Mouse (Mus musculus) heart, postnatal 0 days (tissue): ENCODE results near the gene Pzp. TPM values are rescaled to one million over a fixed set of nuclear protein-coding genes. Genes with fewer than 3 reads are reported as not detected.
A peak's percentile ranks its signal among the peaks of the same experiment; 100 is the strongest.

Experiments
- ATAC-seq: fragments of 200-750 bp; cut with Nextera tagmentation; 2 replicates; pipeline ENCODE4 v1.8.0; 2017; ENCODE audit warnings: low read depth, moderate number of reproducible peaks, moderate library complexity; ENCODE audit not compliant: insufficient read depth
- DNase-seq: peaks from one replicate; pipeline ENCODE4 v3.0.0-alpha.2; 2016; ENCODE audit warnings: low spot score
- H3K27ac ChIP-seq: fragments of 300-500 bp; sonication (generic); 2 replicates; pipeline ENCODE4 v1.5.1; 2014; ENCODE audit warnings: low read depth, mild to moderate bottlenecking
- H3K27me3 ChIP-seq: fragments of 300-500 bp; sonication (generic); 2 replicates; pipeline ENCODE4 v1.6.1; 2014; ENCODE audit warnings: low read length, mixed read lengths; ENCODE audit not compliant: control insufficient read depth, insufficient read depth
- H3K36me3 ChIP-seq: fragments of 300-500 bp; sonication (generic); replicated peaks from 2 replicates; pipeline ENCODE4 v1.6.1; 2014; ENCODE audit warnings: low read length, mixed read lengths; ENCODE audit not compliant: control insufficient read depth, insufficient read depth
- H3K4me1 ChIP-seq: fragments of 300-500 bp; sonication (generic); 2 replicates; pipeline ENCODE4 v1.6.1; 2014; ENCODE audit warnings: antibody characterized with exemption; ENCODE audit not compliant: control insufficient read depth, insufficient read depth
- H3K4me2 ChIP-seq: fragments of 300-500 bp; sonication (generic); 2 replicates; pipeline ENCODE4 v1.6.1; 2014; ENCODE audit warnings: low read depth, mild to moderate bottlenecking, low read length, moderate library complexity
- H3K4me3 ChIP-seq: fragments of 300-500 bp; sonication (generic); 2 replicates; pipeline ENCODE4 v1.5.1; 2014; ENCODE audit warnings: low read depth, low read length
- H3K9ac ChIP-seq: fragments of 300-500 bp; sonication (generic); replicated peaks from 2 replicates; pipeline ENCODE4 v1.6.1; 2014; ENCODE audit warnings: low read depth, low read length, mixed read lengths
- H3K9me3 ChIP-seq: fragments of 300-500 bp; sonication (generic); replicated peaks from 2 replicates; pipeline ENCODE4 v1.6.1; 2016; ENCODE audit warnings: low read length; ENCODE audit not compliant: control insufficient read depth
- CTCF ChIP-seq: IDR thresholded peaks from 2 replicates; pipeline ENCODE4 v1.5.1; 2016; ENCODE audit warnings: antibody characterized with exemption, control low read depth, low read depth
- EP300 ChIP-seq: IDR thresholded peaks from 2 replicates; pipeline ENCODE4 v1.6.1; 2016; ENCODE audit warnings: antibody characterized with exemption, low read depth
- WGBS: fragments of 180-500 bp; shearing (Covaris S2); extraction: QIAGEN DNeasy Blood & Tissue Kit; methylation state at CpG from one replicate; pipeline ENCODE4 v1.1.7; 2014; 5-methylcytosine and 5-hydroxymethylcytosine counted together
- polyA plus RNA-seq: library from polyadenylated mRNA; unstranded; fragments of >200 nt; fragmentation: Nextera tagmentation; extraction: Ambion mirVana; gene quantifications from 2 replicates; pipeline ENCODE4 v1.2.1, GENCODE M21; 2015
- total RNA-seq: library from RNA; depleted of rRNA; stranded (reverse); fragments of >200 nt; gene quantifications from 2 replicates; pipeline ENCODE4 v1.2.3, GENCODE M21; 2014; ENCODE audit warnings: low replicate concordance

Gene Pzp
- total and polyA plus RNA-seq, 2 experiments from 2014 or later, result 0.27 to 1.00 TPM

DNA sequence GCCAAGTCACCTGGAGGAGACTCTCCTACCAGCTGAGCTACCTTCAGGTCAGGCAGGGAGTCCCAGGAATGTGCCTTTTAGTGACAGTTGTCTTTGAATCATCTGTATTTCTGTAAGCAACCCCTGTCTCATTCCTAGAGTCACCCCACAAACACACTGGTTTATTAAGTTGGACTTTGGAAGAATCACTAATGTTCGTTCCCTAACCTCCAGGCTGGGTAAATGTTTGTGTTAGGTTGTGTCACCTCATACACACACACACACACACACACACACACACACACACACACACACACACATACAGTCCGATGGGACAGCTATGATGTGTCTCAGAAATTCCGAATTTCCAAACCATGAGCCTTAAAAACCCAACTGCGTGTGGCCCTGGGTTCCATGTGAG is 719 bp downstream of the Pzp start:
- Histone ChIP-seq H3K36me3 (no peaks in the 10 kb centered on the region), H3K27me3 (no peaks in the 10 kb centered on the region), H3K4me2 (no peak overlapping the region), H3K9me3 (no peaks in the 10 kb centered on the region), H3K27ac (no peak overlapping the region), H3K9ac (no peak overlapping the region), H3K4me3 (no peak overlapping the region), H3K4me1 (peaks cover 6% of the 10 kb centered on the region; the same call in 1 of the 2 replicates)
- TF ChIP-seq CTCF (no peak), EP300 (no peak)
- no peak for DNase-seq
- no peak for ATAC-seq
- WGBS, result 84% methylated on average over 4 of the region's 4 CpGs

DNA sequence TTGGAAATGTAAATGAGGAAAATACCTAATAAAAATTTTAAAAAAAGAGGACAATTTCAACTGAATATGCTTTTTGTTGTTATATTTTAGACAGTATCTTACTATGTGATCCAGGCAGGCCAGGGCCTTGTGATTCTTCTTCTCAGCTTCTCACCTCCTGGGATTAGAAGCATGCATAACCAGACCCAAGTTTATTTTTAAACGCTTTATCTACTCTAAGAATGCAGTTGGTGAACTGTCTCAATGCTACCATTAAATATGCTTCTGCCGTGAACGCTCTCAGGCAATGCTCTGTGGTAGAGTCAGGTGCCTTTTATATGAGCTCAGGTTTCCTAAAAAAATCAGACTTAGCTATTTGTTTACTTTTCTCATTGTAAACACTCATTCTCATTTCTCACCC is 3.2 kb downstream of the Pzp start:
- Histone ChIP-seq H3K4me1 (peaks cover 6% of the 10 kb centered on the region; the same call in 1 of the 2 replicates), H3K4me3 (no peak overlapping the region), H3K36me3 (no peaks in the 10 kb centered on the region), H3K4me2 (no peak overlapping the region), H3K9me3 (no peaks in the 10 kb centered on the region), H3K27ac (peak overlapping the region; percentile 34), H3K9ac (no peak overlapping the region), H3K27me3 (no peaks in the 10 kb centered on the region)
- ATAC-seq (peak; percentile 55), DNase-seq (no peak)
- TF ChIP-seq EP300, result no peak
- TF ChIP-seq CTCF, result no peak
- 27% methylated on average over 3 of the region's 3 CpGs for WGBS

DNA sequence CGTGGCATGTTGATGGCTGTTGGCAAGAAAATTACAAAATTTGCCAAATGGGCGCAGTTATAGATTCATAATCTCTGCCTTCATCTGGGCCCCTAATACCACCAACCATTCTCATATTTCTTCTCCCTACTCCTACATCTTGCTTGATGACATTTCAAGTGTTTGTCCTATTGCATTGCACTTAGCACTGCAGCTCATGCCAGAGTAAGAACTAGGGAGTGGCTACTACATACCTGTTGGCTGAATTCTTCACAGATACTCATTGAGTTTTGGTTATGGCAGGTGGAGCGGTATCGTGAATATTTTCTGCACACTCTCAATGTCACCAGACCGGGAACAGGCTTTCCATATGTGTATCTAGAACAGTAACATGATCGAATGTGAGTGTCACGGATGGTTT is 7.4 kb downstream of the Pzp start:
- H3K4me2 ChIP-seq, result no peak overlapping the region
- no peaks in the 10 kb centered on the region for H3K9me3 ChIP-seq
- TF ChIP-seq EP300 (no peak), CTCF (no peak)
- no peak overlapping the region for H3K4me3 ChIP-seq
- no peak overlapping the region for H3K9ac ChIP-seq
- 82% methylated on average over 7 of the region's 7 CpGs for WGBS
- DNase-seq (no peak), ATAC-seq (no peak)
- H3K36me3 ChIP-seq, result no peaks in the 10 kb centered on the region
- no peaks in the 10 kb centered on the region for H3K27me3 ChIP-seq
- no peak overlapping the region for H3K27ac ChIP-seq
- peaks cover 6% of the 10 kb centered on the region; the same call in 1 of the 2 replicates for H3K4me1 ChIP-seq

DNA sequence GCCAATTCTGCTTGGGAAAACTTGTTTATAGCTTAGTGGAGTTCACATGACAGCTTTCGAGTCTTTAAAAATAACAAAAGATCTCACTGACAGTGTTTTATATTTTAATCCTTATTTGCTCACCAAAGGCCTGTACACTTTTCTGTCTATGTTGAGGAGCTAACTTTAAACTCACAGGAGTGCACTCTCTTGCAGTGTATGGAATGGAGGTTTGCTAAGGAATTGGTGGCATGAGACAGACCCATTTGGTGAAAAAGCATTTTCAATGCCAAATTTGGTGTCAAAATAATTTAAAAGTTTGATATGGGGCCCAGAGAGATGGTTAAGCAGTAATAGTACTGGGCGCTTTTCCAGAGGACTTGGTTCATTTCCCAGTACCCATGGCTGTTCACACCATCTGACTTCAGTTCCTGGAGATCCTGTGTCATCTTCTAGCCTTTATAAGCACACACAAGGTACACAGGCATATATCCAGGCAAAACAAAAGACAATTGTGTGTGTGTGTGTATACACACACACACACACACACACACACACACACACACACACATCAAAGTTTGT is 20.8 kb downstream of the Pzp start:
- H3K4me1 ChIP-seq, result no peaks in the 10 kb centered on the region
- H3K4me3 ChIP-seq, result no peak overlapping the region
- no peak overlapping the region for H3K27ac ChIP-seq
- H3K9ac ChIP-seq, result no peak overlapping the region
- no peaks in the 10 kb centered on the region for H3K9me3 ChIP-seq
- no peak overlapping the region for H3K4me2 ChIP-seq
- no peaks in the 10 kb centered on the region for H3K27me3 ChIP-seq
- H3K36me3 ChIP-seq, result no peaks in the 10 kb centered on the region
- no peak for ATAC-seq
- no peak for DNase-seq
- WGBS, result 77% methylated on average over 2 of the region's 2 CpGs
- TF ChIP-seq CTCF (no peak), EP300 (no peak)

DNA sequence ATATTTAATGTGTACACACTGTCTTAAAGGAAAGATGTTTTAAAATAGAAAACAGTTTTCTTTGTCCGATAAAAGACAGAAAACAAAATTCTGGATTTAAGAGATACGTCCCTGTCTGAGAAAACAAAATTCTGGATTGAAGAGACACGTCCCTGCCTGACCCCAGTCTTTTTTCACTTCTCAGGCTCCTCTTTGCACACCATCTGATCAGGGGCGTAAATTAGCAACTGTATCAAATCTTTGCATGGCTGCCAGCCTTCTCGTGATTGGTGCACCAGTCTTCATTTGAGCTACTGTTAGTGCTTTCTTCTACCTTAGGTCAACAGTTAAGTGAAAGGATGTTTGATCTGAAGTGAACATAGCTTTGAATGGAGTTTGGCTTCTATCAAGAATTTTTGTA is 21.8 kb downstream of the Pzp start:
- ATAC-seq (no peak), DNase-seq (no peak)
- no peak overlapping the region for H3K27ac ChIP-seq
- no peaks in the 10 kb centered on the region for H3K27me3 ChIP-seq
- no peaks in the 10 kb centered on the region for H3K36me3 ChIP-seq
- WGBS, result 76% methylated on average over 5 of the region's 5 CpGs
- H3K4me1 ChIP-seq, result no peaks in the 10 kb centered on the region
- H3K4me3 ChIP-seq, result no peak overlapping the region
- no peaks in the 10 kb centered on the region for H3K9me3 ChIP-seq
- no peak overlapping the region for H3K4me2 ChIP-seq
- TF ChIP-seq EP300 (no peak), CTCF (no peak)
- H3K9ac ChIP-seq, result no peak overlapping the region

DNA sequence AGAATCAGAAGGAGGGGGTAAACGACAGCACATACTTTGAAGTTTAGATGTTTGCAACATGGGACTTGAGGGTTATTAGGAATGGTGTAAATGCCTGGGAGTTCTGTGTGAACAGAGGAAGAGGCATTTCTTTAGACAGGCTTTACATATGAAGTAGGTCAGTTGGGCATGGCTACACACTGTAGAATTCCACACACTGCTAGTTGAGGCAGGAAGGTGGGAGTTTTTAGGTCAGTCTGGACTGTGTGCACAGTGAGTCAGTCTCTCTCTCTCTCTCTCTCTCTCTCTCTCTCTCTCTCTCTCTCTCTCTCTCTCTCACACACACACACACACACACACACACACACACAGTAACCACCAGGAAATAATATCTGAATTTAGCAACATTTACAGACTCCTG is 31.2 kb downstream of the Pzp start:
- Histone ChIP-seq H3K4me2 (no peak overlapping the region), H3K4me3 (no peak overlapping the region), H3K36me3 (no peaks in the 10 kb centered on the region), H3K9ac (no peak overlapping the region), H3K9me3 (no peaks in the 10 kb centered on the region), H3K4me1 (peaks cover 8% of the 10 kb centered on the region; the same call in 1 of the 2 replicates), H3K27ac (no peak overlapping the region), H3K27me3 (no peaks in the 10 kb centered on the region)
- DNase-seq (no peak), ATAC-seq (no peak)
- 81% methylated on average over 1 of the region's 1 CpGs for WGBS
- TF ChIP-seq EP300 (no peak), CTCF (no peak)
